Mouse (Mus musculus) heart, adult 2 months (tissue): ENCODE data around the gene Gpr158.

Source experiments
- CTCF ChIP-seq: fragments of 200-600 bp; IDR thresholded peaks from 2 replicates; pipeline ENCODE4 v1.8.1; 2022; ENCODE audit warnings: antibody characterized with exemption, mild to moderate bottlenecking, moderate library complexity
- EP300 ChIP-seq: fragments of 200-500 bp; IDR thresholded peaks from 2 replicates; pipeline ENCODE4 v1.6.1; 2011; ENCODE audit warnings: low read depth, low read length, control low read depth; ENCODE audit not compliant: insufficient read depth
- POLR2A ChIP-seq: fragments of 200-500 bp; IDR thresholded peaks from 2 replicates; pipeline ENCODE4 v1.6.1; 2011; ENCODE audit warnings: mild to moderate bottlenecking, low read depth, low read length, control low read depth; ENCODE audit not compliant: insufficient read depth

DNA sequence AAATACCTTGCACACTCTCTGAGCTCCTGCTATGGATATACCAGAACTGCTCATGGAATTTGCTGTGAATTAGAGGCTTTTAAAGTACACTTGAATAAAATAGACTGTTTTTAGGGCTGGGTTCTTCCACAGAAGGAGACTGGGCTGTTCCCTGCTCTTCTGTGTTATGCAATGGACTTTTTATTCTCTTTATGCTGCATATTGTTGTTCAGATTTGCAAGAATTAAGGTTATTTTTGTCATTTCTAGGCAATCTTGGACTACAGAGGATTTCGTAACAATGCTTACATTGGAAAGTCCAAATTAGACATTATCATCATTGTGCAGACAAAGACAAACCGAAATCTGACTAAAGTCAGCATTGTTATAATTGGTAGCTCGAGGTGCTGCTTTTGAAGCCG lies 298.4 kb downstream of the Gpr158 start:
- TF ChIP-seq CTCF (no peak), POLR2A (no peak), EP300 (no peak)
